Mouse (Mus musculus): ENCODE data around the gene Ddx39. TPM values are rescaled to one million over a fixed set of nuclear protein-coding genes. Genes with fewer than 3 reads are reported as not detected.
A peak's percentile ranks its signal among the peaks of the same experiment; 100 is the strongest.

Ddx39 gene
- polyA plus RNA-seq, 1 experiment from 2014 or later, result 70.9 TPM

GRCm38 (mm10) chr8:83764717-83765116, 49.7 kb downstream of the Ddx39 start:
- TF ChIP-seq CTCF (IDR thresholded peaks at IDR 0.05), result no peak
- H3K27me3 ChIP-seq, result no peaks in the 10 kb centered on the region
- ChIA-PET POLR2A (no interaction called here), CTCF (interaction anchor here (0.9 kb wide), 1 partner anchor 160 kb away, joined by 3 read pairs; no protein-coding TSS in a partner anchor)
- ATAC-seq (no peak), DNase-seq (ENCODE audit: low read depth, low spot score) (no peak)
- in situ Hi-C loops (cut with MboI; ENCODE audit: low pct_unique_long_range_greater_than_20kb), result no loop called here

- ATAC-seq (no peak), DNase-seq (ENCODE audit: low read depth, low spot score) (no peak)
- POLR2A ChIA-PET, result no interaction called here
- H3K27me3 ChIP-seq, result no peaks in the 10 kb centered on the region
- in situ Hi-C loops (cut with MboI; ENCODE audit: low pct_unique_long_range_greater_than_20kb), result no loop called here
- no peak for TF ChIP-seq CTCF (IDR thresholded peaks at IDR 0.05)
- CTCF ChIA-PET, result interaction anchor here (1.1 kb wide), 2 partner anchors 26 to 41 kb away, joined by 3 to 5 read pairs; no protein-coding TSS in a partner anchor
Measured at GRCm38 (mm10) chr8:83765663-83766062, 50.7 kb downstream of the Ddx39 start.

- TF ChIP-seq CTCF (IDR thresholded peaks at IDR 0.05), result no peak
- ChIA-PET CTCF (no interaction called here), POLR2A (no interaction called here)
- ATAC-seq, result no peak
- in situ Hi-C loops (cut with MboI; ENCODE audit: low pct_unique_long_range_greater_than_20kb), result no loop called here
- DNase-seq (ENCODE audit: low read depth, low spot score), result no peak
- no peaks in the 10 kb centered on the region for H3K27me3 ChIP-seq
Measured at GRCm38 (mm10) chr8:83767442-83767841, 52.5 kb downstream of the Ddx39 start.

GRCm38 (mm10) chr8:83768526-83768925, 53.5 kb downstream of the Ddx39 start:
- TF ChIP-seq CTCF (IDR thresholded peaks at IDR 0.05), result no peak
- ChIA-PET POLR2A (no interaction called here), CTCF (interaction anchor here (0.7 kb wide), 1 partner anchor 14 kb away, joined by 3 read pairs; no protein-coding TSS in a partner anchor)
- ATAC-seq, result no peak
- DNase-seq (ENCODE audit: low read depth, low spot score), result no peak
- in situ Hi-C loops (cut with MboI; ENCODE audit: low pct_unique_long_range_greater_than_20kb), result no loop called here
- H3K27me3 ChIP-seq, result no peaks in the 10 kb centered on the region

GRCm38 (mm10) chr8:83769720-83770119, 54.7 kb downstream of the Ddx39 start:
- CTCF ChIA-PET, result interaction anchor here (1.1 kb wide), 1 partner anchor 14 kb away, joined by 3 read pairs; no protein-coding TSS in a partner anchor
- H3K27me3 ChIP-seq, result no peaks in the 10 kb centered on the region

GRCm38 (mm10) chr8:83770669-83771068, 55.7 kb downstream of the Ddx39 start:
- ChIA-PET CTCF (interaction anchor here (0.9 to 1.0 kb wide), 3 partner anchors 12 to 122 kb away, joined by 3 to 4 read pairs (median 3); no protein-coding TSS in a partner anchor), POLR2A (no interaction called here)
- DNase-seq (ENCODE audit: low read depth, low spot score), result no peak
- in situ Hi-C loops (cut with MboI; ENCODE audit: low pct_unique_long_range_greater_than_20kb), result no loop called here
- no peak for ATAC-seq
- no peak for TF ChIP-seq CTCF (IDR thresholded peaks at IDR 0.05)
- no peaks in the 10 kb centered on the region for H3K27me3 ChIP-seq

More at GRCm38 (mm10) chr8:83769720-83770119, 54.7 kb downstream of the Ddx39 start:
- no peak for TF ChIP-seq CTCF (IDR thresholded peaks at IDR 0.05)
- ATAC-seq (no peak), DNase-seq (ENCODE audit: low read depth, low spot score) (no peak)
- POLR2A ChIA-PET, result no interaction called here
- in situ Hi-C loops (cut with MboI; ENCODE audit: low pct_unique_long_range_greater_than_20kb), result no loop called here

GRCm38 (mm10) chr8:83771791-83772190, 56.8 kb downstream of the Ddx39 start:
- POLR2A ChIA-PET, result interaction anchor here (1.2 kb wide), 1 partner anchor 11 kb away, joined by 4 read pairs; no protein-coding TSS in a partner anchor
- TF ChIP-seq CTCF (IDR thresholded peaks at IDR 0.05), result no peak
- DNase-seq (ENCODE audit: low read depth, low spot score), result no peak
- in situ Hi-C loops (cut with MboI; ENCODE audit: low pct_unique_long_range_greater_than_20kb), result no loop called here
- CTCF ChIA-PET, result interaction anchor here (1.5 kb wide), 1 partner anchor 11 kb away, joined by 4 read pairs; no protein-coding TSS in a partner anchor
- H3K27me3 ChIP-seq, result no peaks in the 10 kb centered on the region
- no peak for ATAC-seq

GRCm38 (mm10) chr8:83772701-83773451, 57.9 kb downstream of the Ddx39 start:
- no peak for ATAC-seq
- CTCF ChIA-PET, result interaction anchor here (1.5 kb wide), 1 partner anchor 10 kb away, joined by 4 read pairs; no protein-coding TSS in a partner anchor
- no peaks in the 10 kb centered on the region for H3K27me3 ChIP-seq
- POLR2A ChIA-PET, result interaction anchor here (1.2 kb wide), 1 partner anchor 10 kb away, joined by 4 read pairs; no protein-coding TSS in a partner anchor
- no peak for DNase-seq (ENCODE audit: low read depth, low spot score)
- in situ Hi-C loops (cut with MboI; ENCODE audit: low pct_unique_long_range_greater_than_20kb), result no loop called here
- TF ChIP-seq CTCF (IDR thresholded peaks at IDR 0.05), result no peak

- in situ Hi-C loops (cut with MboI; ENCODE audit: low pct_unique_long_range_greater_than_20kb), result no loop called here
- DNase-seq (ENCODE audit: low read depth, low spot score), result no peak
- CTCF ChIA-PET, result interaction anchor here (1.5 kb wide), 1 partner anchor 10 kb away, joined by 4 read pairs; no protein-coding TSS in a partner anchor
- POLR2A ChIA-PET, result no interaction called here
- H3K27me3 ChIP-seq, result no peaks in the 10 kb centered on the region
- no peak for TF ChIP-seq CTCF (IDR thresholded peaks at IDR 0.05)
- no peak for ATAC-seq
Measured at GRCm38 (mm10) chr8:83773452-83773846, 58.5 kb downstream of the Ddx39 start.

GRCm38 (mm10) chr8:83774221-83774620, 59.2 kb downstream of the Ddx39 start:
- in situ Hi-C loops (cut with MboI; ENCODE audit: low pct_unique_long_range_greater_than_20kb), result no loop called here
- no peak for TF ChIP-seq CTCF (IDR thresholded peaks at IDR 0.05)
- CTCF ChIA-PET, result no interaction called here
- POLR2A ChIA-PET, result no interaction called here
- ATAC-seq (peak; percentile 36), DNase-seq (ENCODE audit: low read depth, low spot score) (no peak)
- no peaks in the 10 kb centered on the region for H3K27me3 ChIP-seq

Other genes with a start within 250 kb of the Ddx39 start
- 0.04 TPM for gene Olfr370, start 179.4 kb upstream of the Ddx39 start, polyA plus RNA-seq (2021)
- gene Ndufb7, start 148.5 kb upstream of the Ddx39 start, polyA plus RNA-seq (2021), result 247 TPM
- 275 TPM for gene Tecr, start 107.2 kb upstream of the Ddx39 start, polyA plus RNA-seq (2021)
- 39.9 TPM for gene Dnajb1, start 107.0 kb upstream of the Ddx39 start, polyA plus RNA-seq (2021)
- gene Gipc1, start 62.5 kb upstream of the Ddx39 start, polyA plus RNA-seq (2021), result 133 TPM
- 3.1 TPM for gene Ptger1, start 48.5 kb upstream of the Ddx39 start, polyA plus RNA-seq (2021)
- gene Pkn1, start 16.0 kb upstream of the Ddx39 start, polyA plus RNA-seq (2021), result 68.6 TPM
- 77.0 TPM for gene Adgre5, start 26.1 kb downstream of the Ddx39 start, polyA plus RNA-seq (2021)
- gene Adgrl1, start 184.9 kb downstream of the Ddx39 start, polyA plus RNA-seq (2021), result 51.2 TPM
- gene Gm10644, start 240.0 kb downstream of the Ddx39 start, polyA plus RNA-seq (2021), result 0.82 TPM
- 24.1 TPM for gene Asf1b, start 240.3 kb downstream of the Ddx39 start, polyA plus RNA-seq (2021)